In genomic region chr3:16816101-16816500, GRCm38 (mm10) we compare ENCODE assay signal across 20 mouse cellular contexts.
DNase-seq lines count a peak whose midpoint lies in the region; ATAC-seq and TF ChIP-seq lines count a peak whose summit lies in the region.
"Had no signal": no experiment of that assay in that cellular context is flagged by ENCODE, and none has a peak within 500 bp of the region (broad histone marks: within the 10 kb centered on the region; RNA-seq: fewer than 3 reads in every experiment).

No protein-coding gene starts in this region.

- TF ChIP-seq CTCF in left cerebral cortex, adult 2 months (IDR thresholded peaks at IDR 0.05) = no peak
- TF ChIP-seq CTCF in brain, embryonic 14.5 days (IDR thresholded peaks at IDR 0.05; ENCODE audit: borderline replicate concordance, extremely low read depth, insufficient read depth, insufficient read length) = no peak

- no peaks in the 10 kb centered on the region for H3K27me3 ChIP-seq in midbrain, embryonic 16.5 days (ENCODE audit: control insufficient read depth, insufficient read depth, low read depth, low read length)
- H3K27me3 ChIP-seq: heart, embryonic 15.5 days; limb, embryonic 13.5 days; liver, embryonic 13.5 days had no signal

- DNase-seq in frontal cortex, postnatal 10 days (ENCODE audit: low spot score in 2 of 2) = no peak
- DNase-seq in left cerebral cortex, adult 2 months (ENCODE audit: extremely low spot score in 1 of 2, low spot score in 2 of 2) = no peak
- no peak for DNase-seq in left cerebral cortex, postnatal 14 days (ENCODE audit: low spot score in 2 of 2)
- DNase-seq in brain, embryonic 14.5 days (ENCODE audit: low read depth) = peak; percentile 41
- no peak for DNase-seq in thymus, adult 18-20 months
- DNase-seq: adrenal gland, adult 8-10 months; cerebellum, adult 11-12 months; gastrocnemius, postnatal 36 days; heart, postnatal 4 days; kidney, adult 8-10 months; kidney, postnatal 14 days; liver, embryonic 13.5 days; lung, postnatal 4 days; thymus, postnatal 4 days had no signal

- H3K4me2 ChIP-seq in midbrain, embryonic 16.5 days (ENCODE audit: low read length) = no peak overlapping the region; the same call in 1 of the 2 replicates
- H3K4me2 ChIP-seq: heart, embryonic 15.5 days; limb, embryonic 13.5 days; liver, embryonic 13.5 days; lung, embryonic 14.5 days had no signal

- peak overlapping the region; percentile 22; the same call in 1 of the 2 replicates for H3K27ac ChIP-seq in left cerebral cortex, adult 2 months
- H3K27ac ChIP-seq in midbrain, embryonic 16.5 days (ENCODE audit: low read length) = peak overlapping the region; percentile 76
- H3K27ac ChIP-seq: heart, embryonic 15.5 days; layer of hippocampus, adult 2 months; limb, embryonic 13.5 days; liver, embryonic 13.5 days had no signal

- 70% methylated on average over 3 of the region's 3 CpGs for WGBS in midbrain, embryonic 16.5 days

- H3K4me3 ChIP-seq in left cerebral cortex, adult 2 months = no peak overlapping the region
- no peak overlapping the region for H3K4me3 ChIP-seq in midbrain, embryonic 16.5 days (ENCODE audit: low read depth, low read length)
- H3K4me3 ChIP-seq: heart, embryonic 15.5 days; layer of hippocampus, adult 2 months; limb, embryonic 13.5 days; liver, embryonic 13.5 days had no signal

- H3K9ac ChIP-seq in midbrain, embryonic 16.5 days (ENCODE audit: low read depth, low read length) = no peak overlapping the region
- H3K9ac ChIP-seq: heart, embryonic 15.5 days; limb, embryonic 13.5 days; liver, embryonic 13.5 days; lung, embryonic 14.5 days had no signal

- peaks cover 9% of the 10 kb centered on the region; the same call in 1 of the 2 replicates for H3K4me1 ChIP-seq in midbrain, embryonic 16.5 days (ENCODE audit: control insufficient read depth, insufficient read depth, low read length)
- H3K4me1 ChIP-seq: heart, embryonic 15.5 days; limb, embryonic 13.5 days; liver, embryonic 13.5 days had no signal

- peak; percentile 80 for ATAC-seq in frontal cortex, adult (ENCODE audit: low TSS enrichment)
- no peak for ATAC-seq in midbrain, embryonic 16.5 days

- intact Hi-C loops in left cerebral cortex, adult 2 months (cut with DNase I) = loop anchor here (2.0 to 5.0 kb wide), 6 partner anchors 121 to 1006 kb away; no protein-coding TSS in a partner anchor
- intact Hi-C loops in left cerebral cortex, postnatal 14 days (cut with DNase I) = loop anchor here (2.0 to 10.0 kb wide), 3 partner anchors 349 to 1009 kb away; no protein-coding TSS in a partner anchor

- H3K36me3 ChIP-seq in midbrain, embryonic 16.5 days (ENCODE audit: control insufficient read depth, insufficient read depth, low read length) = no peaks in the 10 kb centered on the region
- H3K36me3 ChIP-seq: heart, embryonic 15.5 days; limb, embryonic 13.5 days; liver, embryonic 13.5 days had no signal

- TF ChIP-seq POLR2A in brain, embryonic 14.5 days (IDR thresholded peaks at IDR 0.05; ENCODE audit: borderline replicate concordance, extremely low read depth, insufficient read depth, insufficient read length, poor library complexity, severe bottlenecking) = no peak

- no peaks in the 10 kb centered on the region for H3K9me3 ChIP-seq in midbrain, embryonic 16.5 days (replicated peaks; ENCODE audit: control insufficient read depth, low read length, poor library complexity, severe bottlenecking)
- H3K9me3 ChIP-seq: heart, embryonic 15.5 days; limb, embryonic 13.5 days; liver, embryonic 13.5 days had no signal
